Mouse (Mus musculus) spleen, adult 2 months (tissue): ENCODE data around the gene Srbd1. TPM values are rescaled to one million over a fixed set of nuclear protein-coding genes. Genes with fewer than 3 reads are reported as not detected.
A peak's percentile ranks its signal among the peaks of the same experiment; 100 is the strongest.

Source experiments
- DNase-seq, 2 experiments: peaks; one replicate each; pipeline versions ENCODE4 v3.0.0 to v3.0.0-alpha.2; 2012 to 2021; ENCODE audit warnings: low spot score in 2 of 2, low read depth in 1 of 2
- H3K27ac ChIP-seq: fragments of 200-500 bp; 2 replicates; pipeline ENCODE4 v1.5.1; 2012; ENCODE audit warnings: low read length, inconsistent platforms; ENCODE audit not compliant: insufficient read depth
- H3K27me3 ChIP-seq: fragments of 200-500 bp; 2 replicates; pipeline ENCODE4 v1.6.1; 2012; ENCODE audit warnings: mild to moderate bottlenecking, moderate library complexity, low read length, inconsistent platforms; ENCODE audit not compliant: control insufficient read depth, insufficient read depth
- H3K36me3 ChIP-seq: fragments of 200-500 bp; 2 replicates; pipeline ENCODE4 v1.6.1; 2012; ENCODE audit warnings: mild to moderate bottlenecking, low read length, inconsistent platforms; ENCODE audit not compliant: control insufficient read depth, insufficient read depth
- H3K4me1 ChIP-seq: fragments of 200-500 bp; 2 replicates; pipeline ENCODE4 v1.6.1; 2011; ENCODE audit warnings: inconsistent platforms; ENCODE audit not compliant: control insufficient read depth, insufficient read depth, insufficient read length
- H3K4me3 ChIP-seq: fragments of 200-500 bp; 2 replicates; pipeline ENCODE4 v1.5.1; 2011; ENCODE audit warnings: mild to moderate bottlenecking, inconsistent platforms; ENCODE audit not compliant: insufficient read depth, insufficient read length; ENCODE audit errors: extremely low read depth
- CTCF ChIP-seq: fragments of 200-500 bp; IDR thresholded peaks from 2 replicates; pipeline ENCODE4 v1.5.1; 2011; ENCODE audit warnings: mild to moderate bottlenecking, inconsistent platforms; ENCODE audit not compliant: insufficient read depth, insufficient read length, insufficient replicate concordance; ENCODE audit errors: extremely low read depth
- POLR2A ChIP-seq: fragments of 200-500 bp; IDR thresholded peaks from 2 replicates; pipeline ENCODE4 v1.6.1; 2011; ENCODE audit warnings: low read depth, low read length, inconsistent platforms
- WGBS: fragments of 180-500 bp; shearing (Covaris S2); methylation state at CpG from one replicate; pipeline ENCODE4 v1.1.7; 2018; 5-methylcytosine and 5-hydroxymethylcytosine counted together
- polyA plus RNA-seq: library from polyadenylated mRNA; depleted of rRNA; stranded (reverse); fragments of >200 nt; gene quantifications from 2 replicates; pipeline ENCODE4 v1.2.3, GENCODE M21; 2012

The Srbd1 gene
- polyA plus RNA-seq, 1 experiment: 2.2 TPM

- no peak for DNase-seq
- TF ChIP-seq CTCF (no peak), POLR2A (no peak)
- H3K27ac ChIP-seq: no peak overlapping the region
- no peak overlapping the region for H3K4me3 ChIP-seq
- no peaks in the 10 kb centered on the region for H3K27me3 ChIP-seq
- no peaks in the 10 kb centered on the region for H3K4me1 ChIP-seq
- H3K36me3 ChIP-seq: peaks cover 6% of the 10 kb centered on the region; the same call in 1 of the 2 replicates
- WGBS: 64% methylated on average over 7 of the region's 7 CpGs
Observed at GRCm38 (mm10) chr17:86176722-86177121, 31.7 kb upstream of the Srbd1 start.

GRCm38 (mm10) chr17:86175516-86175915 lies 30.5 kb upstream of the Srbd1 start:
- DNase-seq: no peak
- Histone ChIP-seq H3K4me1 (peaks cover 2% of the 10 kb centered on the region; the same call in 1 of the 2 replicates), H3K27ac (no peak overlapping the region), H3K36me3 (peaks cover 6% of the 10 kb centered on the region; the same call in 1 of the 2 replicates), H3K4me3 (no peak overlapping the region), H3K27me3 (no peaks in the 10 kb centered on the region)
- 69% methylated on average over 9 of the region's 9 CpGs for WGBS
- TF ChIP-seq CTCF: no peak

- no peak for DNase-seq
- Histone ChIP-seq H3K4me1 (peaks cover 4% of the 10 kb centered on the region), H3K4me3 (peak overlapping the region; percentile 37), H3K36me3 (0 out of 2 replicates have a peak, but pooled peaks cover 1% of the 10 kb centered on the region), H3K27me3 (peaks cover 2% of the 10 kb centered on the region; the same call in 1 of the 2 replicates), H3K27ac (no peak overlapping the region)
- TF ChIP-seq CTCF: no peak
- no peak for TF ChIP-seq POLR2A
- 36% methylated on average over 9 of the region's 9 CpGs for WGBS
Observed at GRCm38 (mm10) chr17:86170164-86170958, 25.4 kb upstream of the Srbd1 start.

GRCm38 (mm10) chr17:86169092-86169491 lies 24.1 kb upstream of the Srbd1 start:
- Histone ChIP-seq H3K27ac (no peak overlapping the region), H3K4me3 (peak overlapping the region; percentile 99), H3K4me1 (peaks cover 4% of the 10 kb centered on the region), H3K36me3 (no peaks in the 10 kb centered on the region), H3K27me3 (peaks cover 2% of the 10 kb centered on the region; the same call in 1 of the 2 replicates)
- DNase-seq: no peak
- no peak for TF ChIP-seq CTCF
- TF ChIP-seq POLR2A: no peak
- WGBS: 13% methylated on average over 6 of the region's 6 CpGs

- Histone ChIP-seq H3K27me3 (peaks cover 2% of the 10 kb centered on the region; the same call in 1 of the 2 replicates), H3K4me3 (peak overlapping the region; percentile 99), H3K4me1 (peaks cover 4% of the 10 kb centered on the region), H3K36me3 (no peaks in the 10 kb centered on the region), H3K27ac (no peak overlapping the region)
- WGBS: 2% methylated on average over 63 of the region's 64 CpGs
- TF ChIP-seq CTCF (no peak), POLR2A (no peak)
- DNase-seq: peak in 1 of 2 experiments; percentile 42
Observed at GRCm38 (mm10) chr17:86168231-86168981, 23.4 kb upstream of the Srbd1 start.

- TF ChIP-seq POLR2A (peak; percentile 66), CTCF (no peak)
- Histone ChIP-seq H3K27ac (peak within 1 kb of the TSS; percentile 92), H3K4me1 (peaks cover 4% of the 10 kb centered on the region), H3K4me3 (peak within 1 kb of the TSS; percentile 99), H3K36me3 (no peaks in the 10 kb centered on the region), H3K27me3 (peaks cover 2% of the 10 kb centered on the region; the same call in 1 of the 2 replicates)
- under 1% methylated on average over 94 of the region's 115 CpGs for WGBS
- peak; percentile 80 to 84 for DNase-seq
Observed at GRCm38 (mm10) chr17:86167320-86168230, 22.6 kb upstream of the Srbd1 start, which contains the start of gene Prkce. TSS of gene Prkce (plus strand) at chr17:86167785.
